Mouse (Mus musculus): ENCODE data around the gene Nmnat1. TPM values are rescaled to one million over a fixed set of nuclear protein-coding genes. Genes with fewer than 3 reads are reported as not detected.

The Nmnat1 gene
- total RNA-seq (2023): 3.2 TPM

DNA sequence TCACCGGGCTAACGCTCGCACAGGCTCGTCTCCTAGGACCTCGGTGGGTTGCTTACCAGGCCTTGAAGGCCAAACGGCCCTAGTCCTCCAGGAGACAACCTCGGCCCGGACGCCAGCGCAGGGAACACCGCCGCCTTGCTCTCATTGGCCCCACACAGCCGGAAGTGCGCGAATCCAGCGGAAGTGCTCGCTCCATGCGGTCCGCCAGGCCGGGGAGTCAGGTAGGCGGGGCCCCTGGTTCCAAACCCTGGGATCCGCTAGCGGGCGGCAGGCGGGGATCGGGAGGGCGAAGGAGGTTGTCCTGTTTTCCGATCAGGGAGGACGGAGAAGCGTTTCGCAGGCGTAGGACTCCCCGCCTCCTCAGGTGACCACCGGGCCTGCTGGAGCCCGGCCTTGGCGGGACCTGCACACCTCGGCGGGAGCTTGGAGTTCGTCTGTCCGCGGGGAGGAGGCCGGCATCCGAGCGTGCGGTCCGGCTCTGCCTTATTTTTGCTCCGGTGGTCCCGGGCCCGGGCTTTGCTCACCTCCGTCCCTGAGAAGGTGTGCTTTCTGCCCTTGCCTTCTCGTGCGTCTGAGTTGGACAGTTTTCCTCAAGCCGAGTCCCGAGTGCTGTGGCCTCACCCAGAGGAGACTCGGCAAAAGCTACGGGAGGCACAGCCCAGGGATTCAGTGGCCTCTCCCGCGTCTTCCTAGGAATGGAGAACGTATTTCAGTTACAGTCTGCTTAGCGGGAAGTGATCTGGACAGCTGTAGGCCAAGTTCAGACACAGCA lies at the start of gene Nmnat1, which contains the start of gene Lzic:
Nmnat1 (minus strand) TSS at position 150 of the 772 bp plus-strand sequence.
Lzic (plus strand) TSS at position 177 of the 772 bp plus-strand sequence.

DNA sequence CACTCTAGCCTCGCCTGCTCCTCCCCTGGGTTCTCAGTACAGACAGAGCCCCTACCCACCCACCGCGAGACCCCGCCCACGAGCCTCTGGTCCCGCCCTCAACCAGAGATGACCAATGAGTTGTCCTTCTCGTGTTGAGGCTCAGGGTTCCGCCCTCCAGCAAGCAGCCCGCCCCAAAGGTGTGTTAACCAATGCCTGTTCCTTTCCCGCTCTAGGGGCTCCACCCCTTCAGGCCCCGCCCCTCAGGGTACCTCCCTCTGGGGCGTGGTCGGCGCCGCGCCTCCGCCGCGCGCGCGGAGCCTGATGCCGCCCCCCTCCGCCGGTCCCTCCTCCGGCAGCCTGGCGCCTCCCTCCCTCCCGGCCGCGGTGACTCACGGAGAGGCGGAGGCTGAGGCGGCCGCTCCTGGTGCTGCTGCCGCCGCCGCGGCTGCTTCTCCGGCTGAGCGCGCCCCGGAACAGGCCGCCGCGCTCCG lies 32.9 kb upstream of the Nmnat1 start, which contains the start of gene Ctnnbip1:
Ctnnbip1 (plus strand) TSS at position 369 of the 473 bp plus-strand sequence.

DNA sequence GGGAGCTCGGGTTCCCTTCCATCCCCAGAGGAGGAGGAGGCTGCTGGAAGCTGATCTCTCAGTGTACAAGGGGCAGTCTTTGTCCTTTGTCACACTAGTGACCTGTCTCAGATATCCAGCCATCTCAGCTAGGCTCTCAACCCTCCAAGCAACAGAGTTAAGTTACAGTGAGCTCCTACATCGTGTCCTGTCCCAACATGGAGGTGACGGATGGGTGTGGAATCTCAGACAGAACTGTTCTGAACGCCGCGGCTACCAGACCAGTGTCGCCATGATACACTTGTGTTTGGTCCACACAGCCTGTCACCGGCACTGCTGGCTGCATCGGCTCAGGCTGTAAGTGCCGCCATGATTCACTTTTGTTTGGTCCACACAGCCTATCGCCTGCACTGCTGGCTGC lies 7.9 kb downstream of the Nmnat1 start, which contains the start of gene Tmem274:
Tmem274 (plus strand) TSS at position 301 of the 400 bp plus-strand sequence.

DNA sequence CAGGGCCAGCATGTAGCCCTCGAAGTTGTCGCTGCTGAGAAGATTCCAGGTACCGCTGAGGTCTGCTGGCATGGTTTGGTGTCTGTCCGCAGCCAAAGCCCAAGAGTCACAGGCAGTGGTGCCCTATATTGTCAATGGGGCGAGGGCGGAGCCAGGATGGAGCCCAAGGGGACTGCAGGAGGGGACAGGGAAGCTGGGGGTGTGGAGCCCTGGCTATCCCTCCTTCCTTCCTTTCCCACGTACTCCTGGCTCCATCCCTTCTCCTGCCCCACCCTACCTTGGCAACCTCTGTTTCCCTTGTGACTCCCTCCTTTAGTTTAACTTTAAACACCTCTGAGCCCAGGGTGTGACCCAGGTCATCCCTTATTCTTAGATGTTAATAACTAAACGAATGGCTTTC lies 30.1 kb downstream of the Nmnat1 start, which contains the start of gene Rbp7:
Rbp7 (minus strand) TSS at position 100 of the 400 bp plus-strand sequence.

DNA sequence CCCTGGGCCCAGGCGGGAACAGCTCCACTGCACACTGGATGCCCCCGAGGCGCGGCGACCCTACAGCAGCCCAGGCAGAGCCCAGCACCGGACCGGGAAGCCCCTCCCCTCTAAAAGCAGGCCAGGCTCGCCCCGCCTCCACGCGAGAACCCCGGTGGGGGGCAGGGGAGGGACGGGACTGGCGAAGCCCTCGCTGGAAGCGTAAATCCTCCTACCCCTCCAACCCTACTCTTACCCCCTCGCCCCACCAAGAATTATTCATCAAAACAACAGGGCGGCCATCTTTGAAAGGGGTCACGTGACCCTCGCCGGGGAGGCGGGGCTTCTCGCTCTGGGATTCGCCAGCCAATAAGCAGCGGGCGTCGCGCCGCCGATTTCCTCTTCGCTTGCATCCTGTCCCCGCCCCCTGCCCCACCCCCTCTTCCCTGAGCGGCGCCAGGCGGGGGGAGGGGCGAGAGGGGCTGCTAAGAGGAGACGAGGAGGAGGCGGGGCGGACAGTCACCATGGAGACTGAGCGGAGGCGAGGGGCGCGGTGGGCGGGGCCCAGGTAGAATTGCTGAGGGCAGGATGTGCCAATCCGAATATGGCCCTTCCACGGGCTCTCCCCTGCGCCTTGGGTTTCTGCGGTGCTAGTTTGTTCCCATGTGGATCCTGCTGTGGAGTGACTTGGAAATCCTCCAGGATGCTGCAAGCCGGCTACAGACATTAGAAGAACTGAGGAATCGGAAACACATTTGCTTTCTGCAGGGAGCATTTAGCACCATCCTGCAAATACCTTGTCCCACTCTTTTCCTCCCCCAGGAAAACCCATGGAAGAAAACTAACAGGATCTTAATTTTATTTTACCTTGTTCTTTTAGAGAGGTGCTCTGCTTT lies 58.4 kb downstream of the Nmnat1 start, which contains the start of gene Ube4b:
Ube4b (minus strand) TSS at position 425 of the 875 bp plus-strand sequence.

Other genes starting within 250 kb of the Nmnat1 start
- 85.6 TPM for gene Kif1b, start 177.5 kb downstream of the Nmnat1 start, total RNA-seq (2023)
- gene Ube4b, start 58.5 kb downstream of the Nmnat1 start, total RNA-seq (2023): 91.5 TPM
- not detected for gene Rbp7, start 30.2 kb downstream of the Nmnat1 start, total RNA-seq (2023)
- gene Tmem274, start 7.8 kb downstream of the Nmnat1 start, total RNA-seq (2023): not detected
- 17.5 TPM for gene Lzic, start within 50 bp of the Nmnat1 start, total RNA-seq (2023)
- gene Ctnnbip1, start 33.0 kb upstream of the Nmnat1 start, total RNA-seq (2023): 0.41 TPM
- 6.2 TPM for gene Clstn1, start 101.3 kb upstream of the Nmnat1 start, total RNA-seq (2023)
- 515 TPM for gene Pik3cd, start 217.4 kb upstream of the Nmnat1 start, total RNA-seq (2023)